Mouse (Mus musculus) right cerebral cortex, postnatal 25 days (tissue): Measurements from ENCODE around the gene Nt5dc2.

Experiments
- DNase-seq: peaks from one replicate; pipeline ENCODE4 v3.0.0; 2022

Nt5dc2 gene

DNA sequence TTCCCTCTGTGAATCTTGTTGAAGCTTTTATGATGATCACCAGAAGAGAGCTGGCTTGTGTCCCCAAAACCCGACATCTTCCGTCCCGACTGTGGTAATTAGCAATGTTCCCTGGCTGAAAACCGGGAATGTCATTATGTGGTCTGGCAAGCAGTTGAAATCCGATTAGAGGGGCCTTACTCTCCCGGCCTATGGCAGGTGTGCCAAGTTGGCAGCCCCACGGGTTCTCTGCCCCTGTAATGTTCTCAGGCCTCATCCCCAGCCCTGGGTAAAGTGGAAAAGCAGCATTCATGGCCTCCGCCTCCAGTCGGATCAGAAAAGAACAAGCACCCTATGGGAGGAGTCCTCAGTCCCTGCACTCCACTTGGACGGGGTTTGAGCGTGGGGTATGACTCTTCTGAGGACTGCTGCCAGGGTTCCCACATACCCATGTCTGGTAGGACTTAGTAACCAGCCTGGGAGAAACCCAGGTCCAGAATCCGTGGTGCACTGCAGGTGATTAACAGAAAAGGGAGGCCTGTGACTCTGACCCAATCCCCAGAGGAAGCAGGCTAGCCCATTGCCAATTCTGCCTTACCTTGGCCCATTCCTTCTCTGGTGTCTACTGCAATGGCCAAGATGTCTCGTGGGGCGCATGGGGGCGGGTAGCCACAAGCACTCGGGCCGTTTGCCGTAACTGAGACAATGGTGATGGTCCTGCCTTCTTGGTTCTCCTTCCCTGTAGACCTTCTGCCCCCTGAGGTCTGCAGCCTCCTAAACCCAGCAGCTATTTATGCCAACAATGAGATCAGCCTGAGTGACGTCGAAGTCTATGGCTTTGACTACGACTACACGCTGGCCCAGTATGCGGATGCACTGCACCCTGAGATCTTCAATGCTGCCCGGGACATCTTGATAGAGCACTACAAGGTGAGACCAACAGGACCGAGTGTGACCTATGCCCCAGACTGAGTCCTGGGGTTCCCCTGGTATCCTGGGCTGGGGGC, 3.5 kb downstream of the Nt5dc2 start:
- no peak for DNase-seq

DNA sequence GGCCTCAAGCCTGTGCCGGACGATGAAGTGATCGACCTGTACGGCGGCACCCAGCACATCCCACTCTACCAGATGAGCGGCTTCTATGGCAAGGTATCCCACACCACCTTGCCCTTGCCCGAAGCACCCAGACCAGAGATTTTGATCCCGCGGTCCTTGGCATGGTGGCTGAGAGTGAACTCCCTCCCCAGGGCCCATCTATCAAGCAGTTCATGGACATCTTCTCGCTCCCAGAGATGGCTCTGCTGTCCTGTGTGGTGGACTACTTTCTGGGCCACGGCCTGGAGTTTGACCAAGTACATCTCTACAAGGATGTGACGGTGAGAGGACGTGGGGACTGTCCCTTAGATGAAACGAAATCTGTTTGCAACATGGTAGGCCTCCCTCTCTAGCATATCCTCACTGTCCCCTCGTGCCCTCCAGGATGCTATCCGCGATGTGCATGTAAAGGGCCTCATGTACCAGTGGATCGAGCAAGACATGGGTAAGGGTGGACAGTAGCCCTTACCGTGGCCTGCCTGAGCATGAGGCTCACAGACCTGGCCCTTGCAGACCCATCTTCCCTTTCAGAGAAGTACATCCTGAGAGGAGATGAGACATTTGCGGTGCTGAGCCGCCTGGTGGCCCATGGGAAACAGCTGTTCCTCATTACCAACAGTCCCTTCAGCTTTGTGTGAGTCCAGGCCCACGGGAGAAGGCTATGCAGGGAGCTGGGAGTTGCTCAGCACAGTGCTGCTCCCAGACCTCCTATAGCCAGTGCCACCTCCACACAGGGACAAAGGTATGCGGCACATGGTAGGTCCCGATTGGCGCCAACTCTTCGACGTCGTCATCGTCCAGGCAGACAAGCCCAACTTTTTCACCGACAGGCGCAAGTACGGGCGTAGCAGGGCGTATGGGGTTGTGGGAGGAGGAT, 4.9 kb downstream of the Nt5dc2 start:
- DNase-seq = no peak

DNA sequence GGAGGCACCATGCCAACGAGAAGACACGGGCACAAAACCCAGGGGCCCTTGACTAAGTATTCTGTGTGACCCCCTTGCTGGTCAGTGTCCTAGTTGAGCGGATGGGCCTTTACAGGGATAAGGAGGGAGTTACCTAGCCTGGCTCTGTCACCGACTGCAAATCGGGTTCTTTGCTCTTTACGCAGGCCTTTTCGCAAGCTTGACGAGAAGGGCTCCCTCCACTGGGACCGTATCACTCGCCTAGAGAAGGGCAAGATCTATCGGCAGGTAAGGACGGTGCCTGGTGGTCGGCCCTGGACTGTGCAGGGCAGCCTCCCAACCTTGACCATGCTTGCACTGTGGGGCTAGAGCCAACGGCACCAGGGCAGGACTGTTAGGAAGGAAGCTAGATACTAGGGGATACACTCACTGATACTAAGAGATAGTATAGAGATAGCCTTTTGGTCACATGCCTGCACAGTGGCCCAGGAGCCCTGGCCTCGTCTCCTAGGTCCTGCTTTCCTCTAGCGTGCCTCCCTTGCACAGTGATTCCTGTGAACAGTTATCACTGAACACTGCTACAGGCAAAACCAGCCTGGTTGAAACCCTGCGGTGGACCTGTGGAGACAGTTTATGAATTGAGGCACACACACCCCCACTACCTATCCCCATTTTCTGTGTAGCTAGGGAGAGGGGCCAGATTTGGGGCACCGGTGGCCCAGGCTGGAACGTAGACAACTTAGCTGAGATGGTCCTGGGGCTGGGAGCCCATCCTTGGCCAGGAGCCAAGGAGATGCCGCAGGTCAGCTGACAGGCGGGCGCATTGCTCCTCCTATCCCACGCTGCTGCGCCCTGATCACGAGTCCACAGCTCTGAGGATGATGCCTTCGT, 5.8 kb downstream of the Nt5dc2 start:
- DNase-seq = no peak

DNA sequence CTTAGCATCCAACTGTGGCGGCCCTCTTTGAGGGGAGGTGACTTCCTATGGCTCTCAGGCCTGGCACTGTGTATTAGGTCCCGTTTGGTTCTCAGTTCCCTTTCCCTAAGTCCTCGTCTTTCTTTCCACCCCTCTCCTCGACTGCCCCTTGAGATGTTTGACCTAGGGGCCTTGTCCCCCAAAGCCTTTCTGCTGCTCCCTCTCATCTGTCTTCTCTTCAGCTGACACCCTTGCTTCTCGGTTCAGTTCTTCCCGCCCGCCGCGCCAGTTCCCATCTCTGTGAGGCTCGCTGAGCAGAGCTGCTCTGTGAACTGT, 6.4 kb downstream of the Nt5dc2 start:
- DNase-seq = no peak

DNA sequence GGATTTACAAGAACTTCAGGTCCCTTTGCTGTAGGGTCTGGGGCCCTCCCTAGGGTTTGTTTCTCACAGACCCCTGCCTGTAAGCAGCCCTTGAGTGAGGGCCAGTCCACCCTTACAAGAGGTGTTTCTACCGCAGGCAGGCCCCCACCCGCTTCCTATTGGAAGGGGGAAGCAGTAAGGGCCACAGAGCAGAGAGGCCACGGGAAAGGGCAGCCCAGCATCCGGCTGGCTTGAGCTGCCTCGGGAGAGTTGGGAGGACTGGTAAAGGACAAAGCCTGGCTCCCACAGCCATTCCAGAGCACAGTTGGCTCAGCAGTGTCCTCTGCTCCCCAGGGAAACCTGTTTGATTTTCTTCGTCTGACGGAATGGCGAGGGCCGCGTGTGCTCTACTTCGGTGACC, 6.9 kb downstream of the Nt5dc2 start:
- DNase-seq = no peak

DNA sequence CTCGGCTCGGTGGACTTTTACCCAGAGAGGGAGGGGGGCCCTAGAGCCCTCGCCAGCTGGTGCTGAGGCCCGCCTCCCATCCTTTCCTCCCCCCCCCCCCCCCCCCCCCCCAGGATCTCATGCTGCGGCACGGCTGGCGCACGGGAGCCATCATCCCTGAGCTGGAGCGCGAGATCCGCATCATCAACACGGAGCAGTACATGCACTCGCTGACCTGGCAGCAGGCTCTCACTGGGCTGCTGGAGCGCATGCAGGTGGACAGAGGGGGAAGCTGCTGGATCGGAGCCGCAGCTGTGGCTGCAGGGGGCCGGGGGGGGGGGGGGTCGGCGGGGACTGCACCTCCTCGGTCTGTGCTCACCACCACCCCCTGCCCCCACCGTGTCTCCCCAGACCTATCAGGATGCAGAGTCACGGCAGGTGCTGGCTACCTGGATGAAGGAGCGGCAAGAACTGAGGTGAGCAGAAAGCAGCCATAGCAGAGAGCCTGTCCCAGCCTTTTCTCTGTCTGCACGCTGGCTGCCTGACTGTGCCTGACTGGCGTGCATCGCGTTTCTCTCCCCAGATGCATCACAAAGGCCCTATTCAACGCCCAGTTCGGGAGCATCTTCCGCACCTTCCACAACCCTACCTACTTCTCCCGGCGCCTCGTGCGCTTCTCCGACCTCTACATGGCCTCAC, 7.5 kb downstream of the Nt5dc2 start:
- DNase-seq = no peak

DNA sequence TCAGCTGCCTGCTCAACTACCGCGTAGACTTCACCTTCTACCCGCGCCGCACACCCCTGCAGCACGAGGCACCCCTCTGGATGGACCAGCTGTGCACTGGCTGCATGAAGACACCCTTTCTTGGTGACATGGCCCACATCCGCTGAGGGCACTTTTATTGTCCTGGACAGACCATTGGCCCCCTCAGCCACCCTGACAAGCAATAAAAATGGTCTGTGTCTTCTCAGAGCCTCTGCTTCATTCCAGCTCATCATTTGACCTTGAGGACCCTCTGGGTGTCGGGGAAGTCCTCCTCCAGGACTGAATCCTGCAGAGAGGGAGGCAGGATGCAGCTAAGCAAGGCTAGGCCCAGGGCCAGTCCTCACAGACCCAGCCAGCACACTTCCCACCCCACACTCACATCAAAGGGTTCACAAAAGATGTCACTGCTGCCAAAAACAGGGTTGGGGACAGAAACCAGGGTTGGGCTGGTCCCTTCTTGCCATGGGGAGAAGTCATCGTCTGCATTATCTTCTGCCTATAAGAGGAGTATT, 8.1 kb downstream of the Nt5dc2 start:
- DNase-seq = no peak

DNA sequence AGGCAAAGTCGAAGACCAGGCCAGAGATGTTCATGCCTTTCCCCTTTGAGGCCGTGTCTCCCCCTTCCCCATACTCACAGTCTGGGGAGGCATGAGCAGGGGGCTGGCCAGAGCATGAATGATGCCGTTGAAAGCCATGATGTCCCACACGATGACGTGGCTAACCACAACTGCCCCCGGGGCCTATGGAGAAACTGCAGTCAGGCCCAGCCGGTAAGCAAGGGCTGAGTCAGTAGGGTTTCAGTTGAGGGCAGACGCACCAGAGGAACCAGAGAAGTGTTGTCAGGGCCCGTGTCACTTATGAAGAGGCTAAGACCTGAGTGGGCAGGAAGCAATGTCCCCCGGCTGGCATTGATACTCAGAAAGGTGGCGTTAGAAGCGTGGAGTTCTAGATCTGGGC, 8.8 kb downstream of the Nt5dc2 start:
- no peak for DNase-seq

DNA sequence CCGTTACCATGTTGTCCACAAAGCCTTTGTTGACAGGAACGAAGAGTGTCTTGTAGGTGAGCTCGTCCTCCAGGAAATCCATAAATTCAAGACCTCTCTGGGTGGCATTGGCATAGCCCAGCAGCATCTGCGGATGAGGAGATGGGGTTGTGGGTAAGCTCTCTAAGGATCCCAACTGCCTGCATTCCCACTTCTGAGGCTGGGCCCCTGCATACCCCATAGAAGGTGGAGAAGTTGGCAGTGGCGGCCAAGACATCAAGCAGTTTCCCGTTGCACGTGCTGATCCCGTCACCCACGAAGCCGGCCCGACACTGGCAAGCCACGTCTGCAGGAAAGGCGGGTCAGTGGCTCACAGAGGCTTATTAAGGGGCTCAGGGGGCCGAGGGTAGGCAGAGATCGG, 9.3 kb downstream of the Nt5dc2 start:
- no peak for DNase-seq

DNA sequence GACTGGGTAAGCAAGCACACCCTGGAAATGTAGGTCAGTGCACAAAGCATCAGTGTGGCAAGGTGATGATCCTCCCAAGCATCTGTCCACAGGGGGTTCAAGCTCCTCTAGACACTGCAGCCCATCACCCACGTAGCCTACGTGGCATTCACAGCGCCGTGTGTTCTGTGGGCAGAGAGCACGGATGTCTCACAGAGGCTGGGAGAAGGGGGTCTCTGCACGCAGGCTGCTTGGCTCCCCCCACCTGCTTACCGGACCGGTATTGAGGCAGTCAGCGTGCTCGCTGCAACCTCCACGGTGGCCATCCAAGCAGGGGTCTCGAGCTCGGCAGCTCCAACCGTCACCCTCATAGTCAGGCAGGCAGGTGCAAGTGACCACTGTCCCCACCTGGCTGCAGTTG, 10.2 kb downstream of the Nt5dc2 start:
- DNase-seq = no peak

DNA sequence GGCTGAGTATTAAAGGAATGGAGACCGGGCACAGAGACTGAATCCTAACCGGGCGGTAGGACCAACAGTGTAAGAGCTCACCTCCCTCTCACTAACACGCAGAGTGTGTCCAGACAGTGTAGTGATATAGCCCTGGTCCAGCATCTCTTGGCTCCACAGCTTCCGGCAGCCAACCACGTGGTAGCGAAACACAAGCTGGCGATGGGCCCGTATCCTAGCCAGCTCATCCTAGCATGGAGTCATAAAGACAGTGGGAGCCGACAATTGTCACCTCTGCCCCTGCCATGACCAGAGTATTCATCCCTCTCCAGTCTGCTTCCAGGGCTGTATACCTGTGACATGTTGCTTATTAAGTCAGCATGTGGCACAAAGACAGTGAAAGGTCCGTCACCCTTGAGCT, 14.8 kb downstream of the Nt5dc2 start:
- no peak for DNase-seq

DNA sequence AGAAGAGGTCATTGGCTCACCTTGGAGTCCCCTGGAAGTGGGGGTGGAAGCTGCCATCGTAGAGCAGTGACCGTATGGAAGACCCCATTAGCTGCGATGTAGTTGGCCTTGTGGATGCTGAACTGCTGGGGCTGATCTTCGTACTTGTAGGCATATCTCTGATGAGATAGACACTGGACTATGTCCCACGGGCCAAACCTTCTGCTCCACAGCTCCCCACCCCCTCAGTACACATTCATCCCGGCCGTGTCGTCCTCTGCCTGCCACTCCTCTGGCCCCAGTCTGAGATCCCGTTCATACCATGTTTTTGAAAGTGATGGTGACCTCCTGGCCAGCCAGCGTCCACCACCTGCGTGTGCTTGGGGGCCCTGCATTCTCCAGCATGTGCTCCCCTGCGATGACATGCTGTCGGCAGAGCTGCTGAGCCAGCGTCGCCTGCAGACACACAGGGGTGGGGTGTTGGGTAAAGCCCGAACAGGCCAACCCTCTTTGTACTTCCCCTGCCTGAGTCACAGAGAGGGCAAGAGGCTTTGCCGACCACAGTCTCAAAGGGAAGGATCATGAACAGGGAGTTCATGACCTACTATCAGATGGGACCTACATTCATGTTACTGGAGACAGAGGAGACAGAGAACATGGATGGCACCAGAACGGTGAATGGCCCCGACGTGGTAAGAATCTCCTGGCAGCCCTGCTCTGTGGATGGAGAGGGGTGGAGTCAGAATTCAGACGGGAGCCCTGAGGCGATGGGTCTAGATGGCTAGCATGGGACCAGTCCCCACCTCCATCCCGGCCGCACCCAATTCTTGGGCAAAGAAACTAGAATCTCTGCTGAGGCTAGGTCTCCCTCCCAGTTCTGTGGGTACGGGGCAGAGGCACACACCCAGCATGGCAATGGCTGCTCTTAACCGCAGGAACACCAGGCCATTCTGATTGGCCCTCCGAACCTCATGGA, 29.6 kb downstream of the Nt5dc2 start:
- DNase-seq = no peak

DNA sequence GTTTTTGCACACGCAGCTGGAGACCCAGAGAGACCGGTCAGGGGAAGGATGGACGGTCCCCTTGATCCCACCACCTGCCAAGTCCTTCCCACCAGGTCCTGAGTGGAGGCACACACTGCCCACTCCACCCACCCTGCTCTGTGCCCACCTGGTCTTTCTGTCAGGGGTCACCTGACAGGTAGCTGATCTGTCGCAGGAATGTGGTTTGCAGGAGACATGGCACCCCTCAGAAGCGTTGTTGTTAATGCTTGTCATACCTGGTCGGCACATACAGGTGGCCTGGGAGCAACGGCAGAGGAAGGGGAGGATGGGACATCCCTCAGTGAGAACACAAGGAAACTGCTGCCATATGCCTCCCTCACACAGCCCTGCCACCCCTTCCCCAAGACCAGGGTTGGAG, 30.3 kb downstream of the Nt5dc2 start:
- no peak for DNase-seq

DNA sequence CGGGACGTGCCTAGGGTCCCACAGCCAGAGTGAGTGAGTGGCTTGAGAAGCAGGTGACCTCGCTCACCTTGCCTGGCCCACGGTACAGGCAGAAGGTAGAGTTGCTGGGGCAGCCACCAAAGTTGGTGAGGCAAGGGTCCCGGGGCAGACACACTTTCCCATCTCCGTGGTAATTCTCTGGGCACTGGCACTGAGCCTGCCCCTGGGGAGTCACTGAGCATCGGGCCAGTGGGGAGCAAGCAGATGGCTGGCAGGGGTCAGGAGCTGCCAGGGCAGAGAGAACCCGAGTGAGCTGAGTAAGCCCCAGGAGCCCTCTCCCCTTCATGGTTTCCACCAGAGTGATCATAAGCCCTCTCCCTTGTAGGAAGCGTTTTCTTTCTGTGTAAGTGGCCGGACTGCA, 30.8 kb downstream of the Nt5dc2 start:
- no peak for DNase-seq

DNA sequence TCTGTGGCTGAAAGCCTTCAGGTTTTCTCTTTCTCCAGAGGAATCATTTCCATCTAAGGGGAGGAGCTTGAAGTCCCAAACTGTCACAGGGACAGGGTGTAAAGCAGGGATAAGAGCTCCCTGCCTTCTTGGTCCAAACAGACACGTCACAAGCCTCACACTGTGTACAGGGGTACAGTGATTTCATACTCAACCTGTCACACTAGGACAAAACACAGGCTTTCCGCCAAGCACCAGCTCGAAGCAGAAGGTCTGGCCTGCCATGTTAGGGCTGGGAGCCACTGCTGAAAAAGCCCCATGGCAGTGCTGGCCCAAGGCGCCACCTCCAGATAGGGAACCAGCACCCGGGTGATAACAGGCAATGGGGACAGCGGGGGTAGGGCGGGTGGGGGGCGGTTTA, 33.2 kb downstream of the Nt5dc2 start:
- DNase-seq = no peak

DNA sequence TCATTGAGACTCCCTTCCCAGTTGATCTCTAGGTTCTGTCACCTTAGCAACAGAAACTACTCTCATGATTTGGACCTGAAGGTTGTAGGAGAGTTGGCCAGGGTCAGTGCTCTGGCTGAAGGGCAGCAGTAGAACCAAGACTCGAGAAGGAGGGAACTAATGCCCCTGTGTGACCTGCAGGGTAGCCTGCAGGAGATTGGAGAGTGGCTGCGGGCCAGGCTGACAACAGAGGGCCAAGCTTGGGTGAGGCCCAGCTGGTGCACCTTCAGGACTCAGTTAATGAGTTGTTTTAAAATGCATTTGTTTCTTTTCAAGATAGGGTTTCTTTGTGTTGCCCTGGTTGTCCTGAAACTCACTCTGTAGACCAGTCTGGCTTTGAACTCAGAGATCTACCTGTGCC, 34.2 kb downstream of the Nt5dc2 start:
- no peak for DNase-seq

DNA sequence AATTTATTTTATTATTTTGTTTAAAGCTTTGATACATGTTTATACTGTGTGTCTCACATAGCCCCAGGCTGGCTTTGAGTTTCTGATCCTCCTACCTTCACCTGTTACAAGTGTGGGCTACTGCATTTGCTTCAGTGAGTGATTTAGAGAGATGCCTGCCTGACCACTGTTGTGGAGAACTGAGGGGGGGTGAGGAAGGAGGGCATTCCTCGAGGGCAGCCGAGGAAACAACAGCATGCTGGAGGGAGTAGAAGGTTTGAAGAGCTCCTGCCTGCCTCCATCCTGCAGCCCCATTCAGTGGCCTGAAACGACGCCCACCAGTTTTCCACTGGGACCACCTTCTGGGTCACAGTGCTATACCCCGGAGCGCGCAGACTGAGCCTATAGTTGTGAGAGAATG, 34.6 kb downstream of the Nt5dc2 start:
- DNase-seq = no peak

DNA sequence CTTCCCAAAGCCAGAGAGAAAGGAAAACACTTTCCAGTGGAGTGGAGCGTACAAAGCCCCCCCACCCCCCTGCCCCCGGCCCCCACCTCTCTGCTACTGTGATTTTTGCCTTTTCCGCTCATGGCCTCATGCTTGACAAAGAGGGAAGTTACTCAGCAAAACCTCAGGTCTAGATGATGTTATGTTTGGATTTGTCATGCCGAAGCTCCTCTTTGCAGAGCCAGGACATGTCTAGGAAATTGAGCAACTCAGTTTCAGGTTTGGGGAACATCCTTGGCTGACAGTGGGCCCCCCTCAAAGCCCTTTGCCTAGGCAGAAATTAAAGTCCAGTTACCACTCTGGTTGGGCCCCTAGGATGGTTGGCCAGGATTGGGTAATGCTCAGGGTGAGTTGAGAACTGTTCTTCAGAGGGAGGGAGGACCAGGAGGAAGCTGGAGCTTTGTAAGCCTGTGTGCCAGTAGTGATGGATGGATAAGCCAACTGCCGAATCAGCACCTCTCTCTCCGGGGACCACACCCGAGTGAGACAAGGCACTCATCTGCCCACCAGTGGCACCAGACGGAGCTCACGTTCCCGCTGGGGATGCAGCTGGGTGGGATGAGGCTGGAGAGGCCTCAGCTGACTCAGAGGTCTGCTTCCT, 35.3 kb downstream of the Nt5dc2 start:
- peak; percentile 44 for DNase-seq

DNA sequence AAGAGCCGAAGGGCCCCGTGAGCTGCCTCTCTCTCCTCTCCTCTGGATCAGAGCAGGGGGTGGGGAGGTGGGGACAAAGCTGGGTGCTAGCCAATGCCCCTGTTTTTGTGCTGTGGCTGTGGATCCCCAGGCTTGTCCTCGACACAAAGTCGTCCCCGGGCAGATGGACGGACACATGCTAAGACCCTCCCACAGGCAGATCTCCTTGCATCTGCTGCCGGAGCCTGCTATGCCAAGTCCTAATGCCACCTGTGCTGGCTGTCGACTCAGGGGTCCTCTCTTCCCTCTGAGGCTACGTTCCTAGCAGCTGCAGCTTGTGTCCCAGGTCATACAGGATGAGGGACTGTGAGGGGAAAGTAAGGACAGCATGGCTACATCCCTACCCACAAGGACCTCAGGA, 36.0 kb downstream of the Nt5dc2 start:
- DNase-seq = no peak

DNA sequence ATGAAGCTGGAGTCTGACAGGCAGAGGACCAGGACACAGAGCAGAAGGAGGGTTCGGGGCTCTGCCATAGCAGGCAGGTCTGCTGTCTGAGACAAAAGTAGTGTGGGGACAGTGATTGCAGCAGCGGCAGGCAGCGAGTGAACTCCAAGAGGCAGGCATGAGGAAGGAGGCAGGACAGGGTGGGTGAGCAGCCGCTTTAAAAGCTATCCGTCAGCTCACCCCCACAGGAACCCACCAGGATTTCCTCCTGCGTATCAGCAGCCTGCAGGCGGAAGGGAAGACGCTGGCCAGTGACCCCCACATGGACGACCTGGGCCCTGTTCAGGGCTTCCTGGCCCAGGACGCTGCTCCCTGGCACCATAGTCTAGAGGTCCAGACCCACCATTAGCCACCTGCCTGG, 37.6 kb downstream of the Nt5dc2 start, which contains the start of gene Stab1:
TSS of gene Stab1 (minus strand) at position 217 of the 400 bp plus-strand sequence.
- no peak for DNase-seq
